13 mouse cellular contexts compared by ENCODE assay signal in genomic region chr7:45313495-45313894, GRCm38 (mm10). TPM values are rescaled to one million over a fixed set of nuclear protein-coding genes. Genes with fewer than 3 reads are reported as not detected.
DNase-seq lines count a peak whose midpoint lies in the region; ATAC-seq and TF ChIP-seq lines count a peak whose summit lies in the region.
"Had no signal": no experiment of that assay in that cellular context is flagged by ENCODE, and none has a peak within 500 bp of the region (broad histone marks: within the 10 kb centered on the region; RNA-seq: fewer than 3 reads in every experiment).

No protein-coding gene starts in this region.

- peaks cover 42% of the 10 kb centered on the region for H3K36me3 ChIP-seq in embryonic facial prominence, embryonic 13.5 days
- peaks cover 7% of the 10 kb centered on the region; the same call in 1 of the 2 replicates for H3K36me3 ChIP-seq in embryonic facial prominence, embryonic 10.5 days (replicated peaks)
- peaks cover 16% of the 10 kb centered on the region for H3K36me3 ChIP-seq in lung, embryonic 14.5 days (ENCODE audit: insufficient read depth)
- peaks cover 58% of the 10 kb centered on the region for H3K36me3 ChIP-seq in intestine, postnatal 0 days (ENCODE audit: control insufficient read depth, insufficient read depth)
- H3K36me3 ChIP-seq in stomach, embryonic 14.5 days (ENCODE audit: control insufficient read depth, insufficient read depth, low read length), result peaks cover 24% of the 10 kb centered on the region

- H3K9me3 ChIP-seq in embryonic facial prominence, embryonic 13.5 days, result no peaks in the 10 kb centered on the region
- H3K9me3 ChIP-seq in embryonic facial prominence, embryonic 10.5 days, result no peaks in the 10 kb centered on the region
- H3K9me3 ChIP-seq in lung, embryonic 14.5 days (ENCODE audit: low read depth, low read length), result no peaks in the 10 kb centered on the region
- H3K9me3 ChIP-seq in intestine, postnatal 0 days (ENCODE audit: control insufficient read depth), result no peaks in the 10 kb centered on the region
- H3K9me3 ChIP-seq in stomach, embryonic 14.5 days (ENCODE audit: control insufficient read depth, low read depth, low read length), result no peaks in the 10 kb centered on the region

- no peak overlapping the region for H3K4me3 ChIP-seq in embryonic facial prominence, embryonic 13.5 days
- no peak overlapping the region for H3K4me3 ChIP-seq in embryonic facial prominence, embryonic 10.5 days
- no peak overlapping the region for H3K4me3 ChIP-seq in lung, embryonic 14.5 days (ENCODE audit: low read depth, low read length)
- H3K4me3 ChIP-seq in intestine, postnatal 0 days (ENCODE audit: low read depth, low read length), result no peak overlapping the region
- no peak overlapping the region for H3K4me3 ChIP-seq in stomach, embryonic 14.5 days (ENCODE audit: low read depth, low read length)

- peak overlapping the region; percentile 36; the same call in 1 of the 2 replicates for H3K27ac ChIP-seq in embryonic facial prominence, embryonic 13.5 days
- no peak overlapping the region; the same call in 1 of the 2 replicates for H3K27ac ChIP-seq in embryonic facial prominence, embryonic 10.5 days (replicated peaks)
- 0 out of 2 replicates have a peak overlapping the region, but pooled peaks have one; percentile 25 for H3K27ac ChIP-seq in lung, embryonic 14.5 days (ENCODE audit: low read depth)
- H3K27ac ChIP-seq in intestine, postnatal 0 days (ENCODE audit: low read depth, low read length), result peak overlapping the region; percentile 60
- peak overlapping the region; percentile 52 for H3K27ac ChIP-seq in stomach, embryonic 14.5 days (ENCODE audit: low read length)

- no peak for TF ChIP-seq CTCF in lung, embryonic 14.5 days (IDR thresholded peaks at IDR 0.05; ENCODE audit: low read depth)
- TF ChIP-seq CTCF in intestine, postnatal 0 days (IDR thresholded peaks at IDR 0.05; ENCODE audit: low read depth), result no peak

- WGBS in embryonic facial prominence, embryonic 13.5 days, result 26% methylated on average over 9 of the region's 9 CpGs
- WGBS in embryonic facial prominence, embryonic 10.5 days, result 49% methylated on average over 9 of the region's 9 CpGs
- WGBS in lung, embryonic 14.5 days, result 23% methylated on average over 9 of the region's 9 CpGs
- WGBS in intestine, postnatal 0 days, result 15% methylated on average over 9 of the region's 9 CpGs
- 28% methylated on average over 9 of the region's 9 CpGs for WGBS in stomach, embryonic 14.5 days

- DNase-seq in embryonic facial prominence, embryonic 10.5 days (ENCODE audit: low spot score), result no peak
- no peak for DNase-seq in lung, embryonic 14.5 days
- no peak for DNase-seq in lung, adult 18-20 months
- DNase-seq in adrenal gland, adult (ENCODE audit: inconsistent age in 2 of 2, low spot score in 1 of 2), result no peak
- DNase-seq in right cerebral cortex, postnatal 36 days (ENCODE audit: low spot score in 2 of 2), result no peak
- DNase-seq: adrenal gland, postnatal 36 days; cerebellum, adult 18-20 months; gastrocnemius, postnatal 10 days; thymus, postnatal 4 days had no signal

- H3K27me3 ChIP-seq in embryonic facial prominence, embryonic 13.5 days, result no peaks in the 10 kb centered on the region
- no peaks in the 10 kb centered on the region for H3K27me3 ChIP-seq in embryonic facial prominence, embryonic 10.5 days (replicated peaks; ENCODE audit: low read depth, poor library complexity, severe bottlenecking)
- H3K27me3 ChIP-seq in lung, embryonic 14.5 days (ENCODE audit: insufficient read depth, low read length), result no peaks in the 10 kb centered on the region
- H3K27me3 ChIP-seq in intestine, postnatal 0 days (replicated peaks; ENCODE audit: control insufficient read depth, insufficient read depth, low read length), result no peaks in the 10 kb centered on the region
- no peaks in the 10 kb centered on the region for H3K27me3 ChIP-seq in stomach, embryonic 14.5 days (ENCODE audit: control insufficient read depth, insufficient read depth, low read length)

- peaks cover 14% of the 10 kb centered on the region for H3K4me1 ChIP-seq in embryonic facial prominence, embryonic 13.5 days
- H3K4me1 ChIP-seq in embryonic facial prominence, embryonic 10.5 days, result peaks cover 34% of the 10 kb centered on the region
- 0 out of 2 replicates have a peak, but pooled peaks cover 3% of the 10 kb centered on the region for H3K4me1 ChIP-seq in lung, embryonic 14.5 days (ENCODE audit: insufficient read depth)
- no peaks in the 10 kb centered on the region; the same call in 1 of the 2 replicates for H3K4me1 ChIP-seq in intestine, postnatal 0 days (replicated peaks; ENCODE audit: control insufficient read depth, insufficient read depth, low read length)
- peaks cover 13% of the 10 kb centered on the region for H3K4me1 ChIP-seq in stomach, embryonic 14.5 days (ENCODE audit: control insufficient read depth, insufficient read depth, low read length)

- peak overlapping the region; percentile 37; the same call in 1 of the 2 replicates for H3K9ac ChIP-seq in embryonic facial prominence, embryonic 13.5 days
- no peak overlapping the region for H3K9ac ChIP-seq in lung, embryonic 14.5 days
- no peak overlapping the region for H3K9ac ChIP-seq in intestine, postnatal 0 days (ENCODE audit: low read depth, low read length)
- H3K9ac ChIP-seq in stomach, embryonic 14.5 days (replicated peaks; ENCODE audit: low read depth, low read length), result no peak overlapping the region

- no peak for ATAC-seq in embryonic facial prominence, embryonic 13.5 days (ENCODE audit: insufficient number of reproducible peaks, insufficient read depth, low FRiP score, low TSS enrichment, low read depth)
- ATAC-seq in lung, embryonic 14.5 days (ENCODE audit: insufficient read depth), result no peak
- peak; percentile 34; the same call in 1 of the 2 replicates for ATAC-seq in intestine, postnatal 0 days
- ATAC-seq in stomach, embryonic 14.5 days (ENCODE audit: insufficient number of reproducible peaks, insufficient read depth, low FRiP score, low read depth), result no peak

- peak overlapping the region; percentile 14; the same call in 1 of the 2 replicates for H3K4me2 ChIP-seq in embryonic facial prominence, embryonic 13.5 days
- H3K4me2 ChIP-seq in lung, embryonic 14.5 days, result no peak overlapping the region
- no peak overlapping the region; the same call in 1 of the 2 replicates for H3K4me2 ChIP-seq in intestine, postnatal 0 days (replicated peaks; ENCODE audit: low read depth)
- no peak overlapping the region for H3K4me2 ChIP-seq in stomach, embryonic 14.5 days (replicated peaks; ENCODE audit: low read depth, low read length)

RNA-seq across cellular contexts. Expression of gene Trpm4, which starts 20.1 kb away (rescaled TPM):
- 17.8 and 23.8 TPM in 2 replicates for polyA plus RNA-seq in embryonic facial prominence, embryonic 13.5 days (2015; fragmentation: Nextera tagmentation; extraction: Ambion mirVana)
- polyA plus RNA-seq in embryonic facial prominence, embryonic 10.5 days (2016; fragmentation: Nextera tagmentation; extraction: Ambion mirVana), result 10.6 and 11.3 TPM in 2 replicates
- polyA plus RNA-seq in lung, embryonic 14.5 days (2014; fragmentation: Nextera tagmentation; extraction: Ambion mirVana), result 11.4 and 15.7 TPM in 2 replicates
- 49.4 and 55.1 TPM in 2 replicates for polyA plus RNA-seq in intestine, postnatal 0 days (2015; fragmentation: Nextera tagmentation; extraction: Ambion mirVana)
- 18.3 and 23.5 TPM in 2 replicates for polyA plus RNA-seq in stomach, embryonic 14.5 days (2014; fragmentation: Nextera tagmentation; extraction: Ambion mirVana)

RNA-seq across cellular contexts. Expression of gene Hrc, which starts 21.6 kb away (rescaled TPM):
- polyA plus RNA-seq in embryonic facial prominence, embryonic 13.5 days (2015; fragmentation: Nextera tagmentation; extraction: Ambion mirVana), result 2.2 and 2.9 TPM in 2 replicates
- 0.31 and 0.64 TPM in 2 replicates for polyA plus RNA-seq in embryonic facial prominence, embryonic 10.5 days (2016; fragmentation: Nextera tagmentation; extraction: Ambion mirVana)
- 0.58 and 1.2 TPM in 2 replicates for polyA plus RNA-seq in lung, embryonic 14.5 days (2014; fragmentation: Nextera tagmentation; extraction: Ambion mirVana)
- 0.76 and 0.88 TPM in 2 replicates for polyA plus RNA-seq in intestine, postnatal 0 days (2015; fragmentation: Nextera tagmentation; extraction: Ambion mirVana)
- 0.78 and 1.8 TPM in 2 replicates for polyA plus RNA-seq in stomach, embryonic 14.5 days (2014; fragmentation: Nextera tagmentation; extraction: Ambion mirVana)

RNA-seq across cellular contexts. Expression of gene Slc6a21, which starts 36.2 kb away (rescaled TPM):
- not detected in 2 replicates for polyA plus RNA-seq in embryonic facial prominence, embryonic 13.5 days (2015; fragmentation: Nextera tagmentation; extraction: Ambion mirVana)
- not detected in 2 replicates for polyA plus RNA-seq in embryonic facial prominence, embryonic 10.5 days (2016; fragmentation: Nextera tagmentation; extraction: Ambion mirVana)
- polyA plus RNA-seq in lung, embryonic 14.5 days (2014; fragmentation: Nextera tagmentation; extraction: Ambion mirVana), result not detected in 2 replicates
- not detected in 2 replicates for polyA plus RNA-seq in intestine, postnatal 0 days (2015; fragmentation: Nextera tagmentation; extraction: Ambion mirVana)
- polyA plus RNA-seq in stomach, embryonic 14.5 days (2014; fragmentation: Nextera tagmentation; extraction: Ambion mirVana), result not detected in 2 replicates
- polyA plus RNA-seq: liver, embryonic 16.5 days had no signal

RNA-seq across cellular contexts. Expression of gene Ppfia3, which starts 53.3 kb away (rescaled TPM):
- 6.6 and 8.2 TPM in 2 replicates for polyA plus RNA-seq in embryonic facial prominence, embryonic 13.5 days (2015; fragmentation: Nextera tagmentation; extraction: Ambion mirVana)
- 5.8 and 7.1 TPM in 2 replicates for polyA plus RNA-seq in embryonic facial prominence, embryonic 10.5 days (2016; fragmentation: Nextera tagmentation; extraction: Ambion mirVana)
- polyA plus RNA-seq in lung, embryonic 14.5 days (2014; fragmentation: Nextera tagmentation; extraction: Ambion mirVana), result 3.1 and 3.2 TPM in 2 replicates
- polyA plus RNA-seq in intestine, postnatal 0 days (2015; fragmentation: Nextera tagmentation; extraction: Ambion mirVana), result 24.5 and 24.8 TPM in 2 replicates
- 5.2 and 6.1 TPM in 2 replicates for polyA plus RNA-seq in stomach, embryonic 14.5 days (2014; fragmentation: Nextera tagmentation; extraction: Ambion mirVana)

RNA-seq across cellular contexts. Expression of gene Lin7b, which starts 56.9 kb away (rescaled TPM):
- 1.6 and 2.7 TPM in 2 replicates for polyA plus RNA-seq in embryonic facial prominence, embryonic 13.5 days (2015; fragmentation: Nextera tagmentation; extraction: Ambion mirVana)
- 0.24 and 1.2 TPM in 2 replicates for polyA plus RNA-seq in embryonic facial prominence, embryonic 10.5 days (2016; fragmentation: Nextera tagmentation; extraction: Ambion mirVana)
- polyA plus RNA-seq in lung, embryonic 14.5 days (2014; fragmentation: Nextera tagmentation; extraction: Ambion mirVana), result 0.30 and 0.87 TPM in 2 replicates
- polyA plus RNA-seq in intestine, postnatal 0 days (2015; fragmentation: Nextera tagmentation; extraction: Ambion mirVana), result 3.4 TPM in 2 replicates
- 4.2 and 5.1 TPM in 2 replicates for polyA plus RNA-seq in stomach, embryonic 14.5 days (2014; fragmentation: Nextera tagmentation; extraction: Ambion mirVana)
- polyA plus RNA-seq: liver, embryonic 16.5 days had no signal
